Mouse (Mus musculus): ENCODE data around the gene Lrriq1. TPM values are rescaled to one million over a fixed set of nuclear protein-coding genes. Genes with fewer than 3 reads are reported as not detected.

The Lrriq1 gene
- polyA plus RNA-seq, 1 experiment from 2014 or later, result 2.5 TPM

- no peaks in the 10 kb centered on the region for H3K9me3 ChIP-seq (replicated peaks; ENCODE audit: control insufficient read depth, low read length)
- no peaks in the 10 kb centered on the region for H3K36me3 ChIP-seq (ENCODE audit: control insufficient read depth, insufficient read depth, low read length)
- no peak overlapping the region for H3K4me2 ChIP-seq (ENCODE audit: low read length)
- H3K9ac ChIP-seq (ENCODE audit: low read length), result no peak overlapping the region
- H3K4me1 ChIP-seq (ENCODE audit: control insufficient read depth, insufficient read depth, low read length), result no peaks in the 10 kb centered on the region
- ATAC-seq (no peak), DNase-seq (ENCODE audit: low spot score) (peak; percentile 67)
- H3K27me3 ChIP-seq (replicated peaks; ENCODE audit: control insufficient read depth, insufficient read depth, low read length), result no peaks in the 10 kb centered on the region
- H3K4me3 ChIP-seq (ENCODE audit: low read depth, low read length), result no peak overlapping the region
- 50% methylated on average over 6 of the region's 6 CpGs for WGBS
- H3K27ac ChIP-seq (ENCODE audit: low read depth, low read length), result no peak overlapping the region
Observed at GRCm38 (mm10) chr10:103141532-103141931, 94.6 kb downstream of the Lrriq1 start.

GRCm38 (mm10) chr10:103140609-103141008 lies 95.5 kb downstream of the Lrriq1 start:
- Histone ChIP-seq H3K36me3 (ENCODE audit: control insufficient read depth, insufficient read depth, low read length) (no peaks in the 10 kb centered on the region), H3K9me3 (replicated peaks; ENCODE audit: control insufficient read depth, low read length) (no peaks in the 10 kb centered on the region), H3K4me2 (ENCODE audit: low read length) (no peak overlapping the region), H3K9ac (ENCODE audit: low read length) (no peak overlapping the region), H3K27ac (ENCODE audit: low read depth, low read length) (no peak overlapping the region), H3K4me3 (ENCODE audit: low read depth, low read length) (no peak overlapping the region), H3K27me3 (replicated peaks; ENCODE audit: control insufficient read depth, insufficient read depth, low read length) (no peaks in the 10 kb centered on the region), H3K4me1 (ENCODE audit: control insufficient read depth, insufficient read depth, low read length) (no peaks in the 10 kb centered on the region)
- 84% methylated on average over 8 of the region's 8 CpGs for WGBS
- DNase-seq (ENCODE audit: low spot score) (no peak), ATAC-seq (no peak)

- Histone ChIP-seq H3K27me3 (replicated peaks; ENCODE audit: control insufficient read depth, insufficient read depth, low read length) (no peaks in the 10 kb centered on the region), H3K4me2 (ENCODE audit: low read length) (no peak overlapping the region), H3K27ac (ENCODE audit: low read depth, low read length) (no peak overlapping the region), H3K9me3 (replicated peaks; ENCODE audit: control insufficient read depth, low read length) (no peaks in the 10 kb centered on the region), H3K4me3 (ENCODE audit: low read depth, low read length) (no peak overlapping the region), H3K4me1 (ENCODE audit: control insufficient read depth, insufficient read depth, low read length) (no peaks in the 10 kb centered on the region), H3K36me3 (ENCODE audit: control insufficient read depth, insufficient read depth, low read length) (no peaks in the 10 kb centered on the region), H3K9ac (ENCODE audit: low read length) (no peak overlapping the region)
- ATAC-seq (no peak), DNase-seq (ENCODE audit: low spot score) (no peak)
- 70% methylated on average over 6 of the region's 6 CpGs for WGBS
Observed at GRCm38 (mm10) chr10:103114629-103115028, 121.5 kb downstream of the Lrriq1 start.

- Histone ChIP-seq H3K36me3 (ENCODE audit: control insufficient read depth, insufficient read depth, low read length) (no peaks in the 10 kb centered on the region), H3K9ac (ENCODE audit: low read length) (no peak overlapping the region), H3K9me3 (replicated peaks; ENCODE audit: control insufficient read depth, low read length) (no peaks in the 10 kb centered on the region), H3K4me3 (ENCODE audit: low read depth, low read length) (no peak overlapping the region), H3K27ac (ENCODE audit: low read depth, low read length) (no peak overlapping the region), H3K4me1 (ENCODE audit: control insufficient read depth, insufficient read depth, low read length) (no peaks in the 10 kb centered on the region), H3K4me2 (ENCODE audit: low read length) (no peak overlapping the region), H3K27me3 (replicated peaks; ENCODE audit: control insufficient read depth, insufficient read depth, low read length) (no peaks in the 10 kb centered on the region)
- DNase-seq (ENCODE audit: low spot score) (no peak), ATAC-seq (no peak)
- WGBS, result 83% methylated on average over 2 of the region's 2 CpGs
Observed at GRCm38 (mm10) chr10:103108090-103108489, 128.0 kb downstream of the Lrriq1 start.

GRCm38 (mm10) chr10:103086101-103086500 lies 150.0 kb downstream of the Lrriq1 start:
- H3K27me3 ChIP-seq (replicated peaks; ENCODE audit: control insufficient read depth, insufficient read depth, low read length), result no peaks in the 10 kb centered on the region
- no peak overlapping the region for H3K4me3 ChIP-seq (ENCODE audit: low read depth, low read length)
- no peak overlapping the region for H3K4me2 ChIP-seq (ENCODE audit: low read length)
- no peaks in the 10 kb centered on the region for H3K9me3 ChIP-seq (replicated peaks; ENCODE audit: control insufficient read depth, low read length)
- ATAC-seq, result peak; percentile 34; the same call in 1 of the 2 replicates
- H3K36me3 ChIP-seq (ENCODE audit: control insufficient read depth, insufficient read depth, low read length), result no peaks in the 10 kb centered on the region
- no peak overlapping the region for H3K9ac ChIP-seq (ENCODE audit: low read length)
- DNase-seq (ENCODE audit: low spot score), result peak; percentile 63
- 26% methylated on average over 1 of the region's 1 CpGs for WGBS
- H3K4me1 ChIP-seq (ENCODE audit: control insufficient read depth, insufficient read depth, low read length), result no peaks in the 10 kb centered on the region
- no peak overlapping the region for H3K27ac ChIP-seq (ENCODE audit: low read depth, low read length)

- Histone ChIP-seq H3K27me3 (replicated peaks; ENCODE audit: control insufficient read depth, insufficient read depth, low read length) (no peaks in the 10 kb centered on the region), H3K27ac (ENCODE audit: low read depth, low read length) (no peak overlapping the region), H3K36me3 (ENCODE audit: control insufficient read depth, insufficient read depth, low read length) (no peaks in the 10 kb centered on the region), H3K9me3 (replicated peaks; ENCODE audit: control insufficient read depth, low read length) (no peaks in the 10 kb centered on the region), H3K4me2 (ENCODE audit: low read length) (no peak overlapping the region), H3K4me1 (ENCODE audit: control insufficient read depth, insufficient read depth, low read length) (no peaks in the 10 kb centered on the region), H3K4me3 (ENCODE audit: low read depth, low read length) (no peak overlapping the region), H3K9ac (ENCODE audit: low read length) (no peak overlapping the region)
- DNase-seq (ENCODE audit: low spot score) (no peak), ATAC-seq (no peak)
- WGBS, result 82% methylated on average over 2 of the region's 2 CpGs
Observed at GRCm38 (mm10) chr10:103049593-103049992, 186.5 kb downstream of the Lrriq1 start.

- 74% methylated on average over 3 of the region's 3 CpGs for WGBS
- DNase-seq (ENCODE audit: low spot score), result no peak
- H3K9me3 ChIP-seq (replicated peaks; ENCODE audit: control insufficient read depth, low read length), result no peaks in the 10 kb centered on the region
- H3K4me1 ChIP-seq (ENCODE audit: control insufficient read depth, insufficient read depth, low read length), result no peaks in the 10 kb centered on the region
- no peaks in the 10 kb centered on the region for H3K36me3 ChIP-seq (ENCODE audit: control insufficient read depth, insufficient read depth, low read length)
- no peaks in the 10 kb centered on the region for H3K27me3 ChIP-seq (replicated peaks; ENCODE audit: control insufficient read depth, insufficient read depth, low read length)
- no peak overlapping the region for H3K27ac ChIP-seq (ENCODE audit: low read depth, low read length)
- no peak overlapping the region for H3K4me3 ChIP-seq (ENCODE audit: low read depth, low read length)
- ATAC-seq, result no peak
- H3K9ac ChIP-seq (ENCODE audit: low read length), result no peak overlapping the region
- no peak overlapping the region for H3K4me2 ChIP-seq (ENCODE audit: low read length)
Observed at GRCm38 (mm10) chr10:103046623-103047022, 189.5 kb downstream of the Lrriq1 start.

GRCm38 (mm10) chr10:103045019-103045418 lies 191.1 kb downstream of the Lrriq1 start:
- H3K4me3 ChIP-seq (ENCODE audit: low read depth, low read length), result no peak overlapping the region
- ATAC-seq (no peak), DNase-seq (ENCODE audit: low spot score) (no peak)
- no peaks in the 10 kb centered on the region for H3K4me1 ChIP-seq (ENCODE audit: control insufficient read depth, insufficient read depth, low read length)
- H3K9me3 ChIP-seq (replicated peaks; ENCODE audit: control insufficient read depth, low read length), result no peaks in the 10 kb centered on the region
- H3K27me3 ChIP-seq (replicated peaks; ENCODE audit: control insufficient read depth, insufficient read depth, low read length), result no peaks in the 10 kb centered on the region
- no peak overlapping the region for H3K9ac ChIP-seq (ENCODE audit: low read length)
- no peaks in the 10 kb centered on the region for H3K36me3 ChIP-seq (ENCODE audit: control insufficient read depth, insufficient read depth, low read length)
- no peak overlapping the region for H3K4me2 ChIP-seq (ENCODE audit: low read length)
- no peak overlapping the region for H3K27ac ChIP-seq (ENCODE audit: low read depth, low read length)
- 72% methylated on average over 2 of the region's 2 CpGs for whole genome bisulfite sequencing

GRCm38 (mm10) chr10:103035002-103035640 lies 201.0 kb downstream of the Lrriq1 start:
- no peak for DNase-seq (ENCODE audit: low spot score)
- ATAC-seq, result no peak

More at GRCm38 (mm10) chr10:103035002-103035640, 201.0 kb downstream of the Lrriq1 start:
- Histone ChIP-seq H3K27me3 (replicated peaks; ENCODE audit: control insufficient read depth, insufficient read depth, low read length) (peaks cover 51% of the 10 kb centered on the region), H3K27ac (ENCODE audit: low read depth, low read length) (no peak overlapping the region), H3K36me3 (ENCODE audit: control insufficient read depth, insufficient read depth, low read length) (no peaks in the 10 kb centered on the region), H3K4me2 (ENCODE audit: low read length) (no peak overlapping the region), H3K4me1 (ENCODE audit: control insufficient read depth, insufficient read depth, low read length) (no peaks in the 10 kb centered on the region), H3K9ac (ENCODE audit: low read length) (no peak overlapping the region), H3K9me3 (replicated peaks; ENCODE audit: control insufficient read depth, low read length) (no peaks in the 10 kb centered on the region), H3K4me3 (ENCODE audit: low read depth, low read length) (no peak overlapping the region)
- WGBS, result under 1% methylated on average over 14 of the region's 14 CpGs
